Mouse (Mus musculus) heart, embryonic 13.5 days (tissue): Measurements from ENCODE around the gene Tldc2. TPM values are rescaled to one million over a fixed set of nuclear protein-coding genes. Genes with fewer than 3 reads are reported as not detected.

Experiments
- ATAC-seq: fragments of 200-750 bp; cut with Nextera tagmentation; 2 replicates; pipeline ENCODE4 v1.8.0; 2017; ENCODE audit warnings: moderate TSS enrichment; ENCODE audit not compliant: insufficient number of reproducible peaks, low FRiP score, low TSS enrichment; ENCODE audit errors: extremely low read depth
- H3K27ac ChIP-seq: fragments of 300-500 bp; sonication (generic); replicated peaks from 2 replicates; pipeline ENCODE4 v1.5.1; 2015; ENCODE audit warnings: moderate library complexity, mild to moderate bottlenecking, inconsistent platforms
- H3K27me3 ChIP-seq: fragments of 300-500 bp; sonication (generic); replicated peaks from 2 replicates; pipeline ENCODE4 v1.6.1; 2015; ENCODE audit warnings: mild to moderate bottlenecking, inconsistent platforms
- H3K36me3 ChIP-seq: fragments of 300-500 bp; sonication (generic); 2 replicates; pipeline ENCODE4 v1.6.1; 2015; ENCODE audit warnings: mild to moderate bottlenecking, inconsistent platforms
- H3K4me1 ChIP-seq: fragments of 300-500 bp; sonication (generic); 2 replicates; pipeline ENCODE4 v1.6.1; 2015; ENCODE audit warnings: inconsistent platforms
- H3K4me2 ChIP-seq: fragments of 300-500 bp; sonication (generic); 2 replicates; pipeline ENCODE4 v1.6.1; 2015; ENCODE audit warnings: inconsistent platforms, mild to moderate bottlenecking, moderate library complexity
- H3K4me3 ChIP-seq: fragments of 300-500 bp; sonication (generic); 2 replicates; pipeline ENCODE4 v1.5.1; 2015; ENCODE audit warnings: moderate library complexity, mild to moderate bottlenecking, inconsistent platforms
- H3K9ac ChIP-seq: fragments of 300-500 bp; sonication (generic); 2 replicates; pipeline ENCODE4 v1.6.1; 2015; ENCODE audit warnings: inconsistent platforms, mild to moderate bottlenecking, moderate library complexity
- H3K9me3 ChIP-seq: fragments of 300-500 bp; sonication (generic); 2 replicates; pipeline ENCODE4 v1.6.1; 2016; ENCODE audit warnings: inconsistent platforms
- WGBS: fragments of 180-500 bp; shearing (Covaris S2); methylation state at CpG from one replicate; pipeline ENCODE4 v1.1.7; 2015; ENCODE audit warnings: mixed read lengths; 5-methylcytosine and 5-hydroxymethylcytosine counted together
- polyA plus RNA-seq: library from polyadenylated mRNA; unstranded; fragments of >200 nt; fragmentation: Nextera tagmentation; extraction: Ambion mirVana; gene quantifications from 2 replicates; pipeline ENCODE4 v1.2.1, GENCODE M21; 2015

Tldc2 gene
- polyA plus RNA-seq, 1 experiment from 2014 or later: not detected

- Histone ChIP-seq H3K9me3 (peaks cover 6% of the 10 kb centered on the region; the same call in 1 of the 2 replicates), H3K4me3 (no peak overlapping the region), H3K27ac (no peak overlapping the region), H3K4me2 (no peak overlapping the region), H3K9ac (no peak overlapping the region), H3K36me3 (no peaks in the 10 kb centered on the region), H3K27me3 (no peaks in the 10 kb centered on the region), H3K4me1 (peaks cover 11% of the 10 kb centered on the region)
- 84% methylated on average over 9 of the region's 9 CpGs for whole genome bisulfite sequencing
- no peak for ATAC-seq
Observed at GRCm38 (mm10) chr2:157137959-157138731, 51.3 kb downstream of the Tldc2 start.

DNA sequence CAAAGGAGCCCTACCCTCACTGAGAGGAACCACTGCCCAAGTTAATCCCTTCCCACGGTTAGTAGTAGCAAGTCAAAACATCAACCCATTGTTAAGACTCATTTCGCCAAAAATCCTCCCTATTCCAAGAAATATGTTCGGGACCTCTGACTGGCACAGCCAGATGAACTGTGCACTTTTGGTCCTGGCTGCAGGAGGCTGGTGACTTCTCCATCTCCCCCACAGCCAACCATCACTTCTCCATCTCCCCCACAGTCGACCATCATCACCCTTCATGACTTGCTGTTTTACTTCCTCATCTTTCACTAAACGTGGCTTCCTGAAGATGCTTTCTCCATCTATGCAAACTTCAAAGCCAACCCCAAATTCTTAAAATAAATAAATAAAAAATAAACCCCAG is 52.0 kb downstream of the Tldc2 start:
- H3K4me2 ChIP-seq: no peak overlapping the region
- no peak overlapping the region for H3K27ac ChIP-seq
- no peak overlapping the region for H3K4me3 ChIP-seq
- H3K4me1 ChIP-seq: peaks cover 5% of the 10 kb centered on the region
- ATAC-seq: no peak
- H3K9me3 ChIP-seq: peaks cover 6% of the 10 kb centered on the region; the same call in 1 of the 2 replicates
- no peak overlapping the region for H3K9ac ChIP-seq
- 73% methylated on average over 5 of the region's 5 CpGs for whole genome bisulfite sequencing
- no peaks in the 10 kb centered on the region for H3K27me3 ChIP-seq
- H3K36me3 ChIP-seq: no peaks in the 10 kb centered on the region

DNA sequence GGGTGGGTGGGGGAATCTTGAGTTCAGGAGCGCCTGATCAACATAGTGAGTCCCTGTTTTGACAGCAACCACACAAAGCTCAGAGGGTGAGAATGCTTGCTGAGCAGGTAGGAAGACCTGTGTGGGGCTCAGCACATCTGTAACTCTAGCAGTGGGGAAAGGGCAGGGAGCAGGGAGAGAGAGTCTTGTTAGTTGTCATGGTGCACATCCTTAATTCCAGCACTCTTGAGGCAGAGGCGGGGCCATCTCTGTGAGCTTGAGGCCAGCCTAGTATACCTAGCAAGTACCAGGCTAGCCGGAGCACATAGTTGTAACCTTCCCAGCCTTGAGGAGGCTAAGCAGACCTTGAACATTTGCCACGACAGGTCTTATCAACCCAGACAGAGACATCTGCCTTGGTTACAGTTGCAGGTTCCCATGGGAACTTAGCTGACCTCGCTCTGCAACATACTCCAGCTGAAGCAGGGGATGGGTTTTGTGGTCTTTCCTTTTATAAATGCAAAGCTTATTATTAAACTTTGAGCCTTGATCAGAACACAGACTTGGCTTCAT is 52.5 kb downstream of the Tldc2 start:
- H3K4me1 ChIP-seq: no peaks in the 10 kb centered on the region
- H3K9me3 ChIP-seq: peaks cover 6% of the 10 kb centered on the region; the same call in 1 of the 2 replicates
- H3K27me3 ChIP-seq: no peaks in the 10 kb centered on the region
- 72% methylated on average over 5 of the region's 5 CpGs for WGBS
- no peak overlapping the region for H3K27ac ChIP-seq
- no peak overlapping the region for H3K9ac ChIP-seq
- no peak overlapping the region for H3K4me3 ChIP-seq
- no peak overlapping the region for H3K4me2 ChIP-seq
- H3K36me3 ChIP-seq: no peaks in the 10 kb centered on the region
- ATAC-seq: no peak

DNA sequence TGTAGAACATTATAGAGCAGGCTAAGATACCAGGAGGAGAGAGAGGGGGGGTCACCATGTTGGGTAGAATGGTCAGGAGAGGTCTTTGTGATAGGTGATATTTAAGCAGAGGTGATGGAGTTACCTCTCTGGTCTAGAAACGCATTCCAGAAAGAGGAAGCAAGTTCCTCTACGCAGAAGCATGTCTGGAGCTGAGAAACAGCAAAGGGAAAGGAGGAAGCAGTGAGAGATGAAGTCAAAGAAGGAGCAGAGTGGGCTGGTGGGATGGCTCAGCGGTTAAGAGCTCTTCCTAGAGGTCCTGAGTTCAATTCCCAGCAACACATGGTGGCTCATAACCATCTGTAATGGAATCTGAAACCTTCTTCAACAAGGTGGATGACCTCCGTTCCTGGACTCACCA is 55.1 kb downstream of the Tldc2 start:
- Histone ChIP-seq H3K9me3 (peaks cover 6% of the 10 kb centered on the region; the same call in 1 of the 2 replicates), H3K36me3 (peaks cover 19% of the 10 kb centered on the region), H3K9ac (no peak overlapping the region), H3K4me1 (no peaks in the 10 kb centered on the region), H3K27me3 (no peaks in the 10 kb centered on the region), H3K4me2 (no peak overlapping the region), H3K27ac (no peak overlapping the region), H3K4me3 (no peak overlapping the region)
- 81% methylated on average over 4 of the region's 4 CpGs for WGBS
- no peak for ATAC-seq

- Histone ChIP-seq H3K27ac (no peak overlapping the region), H3K4me3 (no peak overlapping the region), H3K9me3 (peaks cover 6% of the 10 kb centered on the region; the same call in 1 of the 2 replicates), H3K4me1 (no peaks in the 10 kb centered on the region), H3K4me2 (no peak overlapping the region), H3K9ac (no peak overlapping the region), H3K27me3 (no peaks in the 10 kb centered on the region), H3K36me3 (peaks cover 38% of the 10 kb centered on the region)
- ATAC-seq: no peak
- WGBS: 82% methylated on average over 5 of the region's 5 CpGs
Observed at GRCm38 (mm10) chr2:157144132-157144531, 57.3 kb downstream of the Tldc2 start.

DNA sequence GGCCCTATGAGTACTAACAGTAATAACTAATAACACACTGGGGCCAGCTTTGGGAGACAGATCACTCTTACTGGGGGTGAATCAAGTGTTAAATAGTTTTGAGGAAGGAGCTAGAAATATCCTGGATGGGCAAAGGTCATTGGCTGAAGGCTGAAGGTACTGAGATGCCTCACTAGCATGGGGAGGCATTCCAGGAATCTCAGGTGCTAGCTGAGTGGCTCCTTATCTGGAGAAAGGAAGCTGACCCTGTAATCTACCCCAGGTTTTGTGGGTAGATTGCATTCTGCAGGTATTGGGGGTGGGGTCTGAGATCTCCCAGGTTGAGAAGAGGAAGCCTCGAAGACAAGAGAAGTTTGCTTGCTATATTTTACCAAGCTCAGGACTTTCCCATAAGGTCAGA is 58.3 kb downstream of the Tldc2 start:
- no peak overlapping the region for H3K27ac ChIP-seq
- peaks cover 48% of the 10 kb centered on the region for H3K36me3 ChIP-seq
- H3K4me2 ChIP-seq: no peak overlapping the region
- H3K27me3 ChIP-seq: no peaks in the 10 kb centered on the region
- 54% methylated on average over 1 of the region's 1 CpGs for WGBS
- H3K4me1 ChIP-seq: no peaks in the 10 kb centered on the region
- no peak for ATAC-seq
- H3K9me3 ChIP-seq: peaks cover 1% of the 10 kb centered on the region; the same call in 1 of the 2 replicates
- no peak overlapping the region for H3K9ac ChIP-seq
- H3K4me3 ChIP-seq: no peak overlapping the region

Other genes starting within 250 kb of the Tldc2 start
- 35.5 and 35.9 TPM in 2 replicates for gene Tgif2, start 247.0 kb upstream of the Tldc2 start, polyA plus RNA-seq
- gene 4930518I15Rik, start 229.1 kb upstream of the Tldc2 start, polyA plus RNA-seq: 4.1 and 5.3 TPM in 2 replicates
- gene Rab5if, start 223.9 kb upstream of the Tldc2 start, polyA plus RNA-seq: 163 and 172 TPM in 2 replicates
- gene Sla2, start 199.9 kb upstream of the Tldc2 start, polyA plus RNA-seq: 0.28 and 0.37 TPM in 2 replicates
- 28.6 and 30.4 TPM in 2 replicates for gene Ndrg3, start 95.0 kb upstream of the Tldc2 start, polyA plus RNA-seq
- gene Dsn1, start 79.9 kb upstream of the Tldc2 start, polyA plus RNA-seq: 30.2 and 33.6 TPM in 2 replicates
- 2.6 TPM in 2 replicates for gene Soga1, start 7.8 kb upstream of the Tldc2 start, polyA plus RNA-seq
- gene Samhd1, start 48.2 kb downstream of the Tldc2 start, polyA plus RNA-seq: 15.9 and 16.4 TPM in 2 replicates
- gene Rbl1, start 117.5 kb downstream of the Tldc2 start, polyA plus RNA-seq: 16.4 and 17.0 TPM in 2 replicates
- 192 and 198 TPM in 2 replicates for gene Rpn2, start 192.0 kb downstream of the Tldc2 start, polyA plus RNA-seq
- 0.29 and 0.32 TPM in 2 replicates for gene Mroh8, start 192.5 kb downstream of the Tldc2 start, polyA plus RNA-seq